Mouse (Mus musculus): ENCODE data around the gene Mtf1.

- TF ChIP-seq POLR2A (IDR thresholded peaks at IDR 0.05; ENCODE audit: low read depth, low read length) = no peak
- no peak for TF ChIP-seq CTCF (conservative IDR thresholded peaks at IDR 0.05; ENCODE audit: insufficient read depth, insufficient read length, low read depth, low read length)
These were observed 11.9 kb upstream of the Mtf1 start for GRCm38 (mm10) chr4:124790013-124790412.
